Mouse (Mus musculus) gonadal fat pad, adult 2 months (tissue): ENCODE measurements around the gene Tctex1d1. TPM values are rescaled to one million over a fixed set of nuclear protein-coding genes. Genes with fewer than 3 reads are reported as not detected.

Experiments used
- DNase-seq: peaks from one replicate; pipeline ENCODE4 v3.0.0-alpha.2; 2012; ENCODE audit warnings: low read depth
- polyA plus RNA-seq: library from polyadenylated mRNA; depleted of rRNA; stranded (reverse); fragments of >200 nt; gene quantifications from 2 replicates; pipeline ENCODE4 v1.2.3, GENCODE M21; 2012; rRNA removed

The Tctex1d1 gene
- polyA plus RNA-seq: 1.7 and 3.1 TPM in 2 replicates

GRCm38 (mm10) chr4:102978440-102978839 is at the start of gene Tctex1d1:
TSS of gene Tctex1d1 (plus strand) at chr4:102978606.
- DNase-seq: no peak

DNA sequence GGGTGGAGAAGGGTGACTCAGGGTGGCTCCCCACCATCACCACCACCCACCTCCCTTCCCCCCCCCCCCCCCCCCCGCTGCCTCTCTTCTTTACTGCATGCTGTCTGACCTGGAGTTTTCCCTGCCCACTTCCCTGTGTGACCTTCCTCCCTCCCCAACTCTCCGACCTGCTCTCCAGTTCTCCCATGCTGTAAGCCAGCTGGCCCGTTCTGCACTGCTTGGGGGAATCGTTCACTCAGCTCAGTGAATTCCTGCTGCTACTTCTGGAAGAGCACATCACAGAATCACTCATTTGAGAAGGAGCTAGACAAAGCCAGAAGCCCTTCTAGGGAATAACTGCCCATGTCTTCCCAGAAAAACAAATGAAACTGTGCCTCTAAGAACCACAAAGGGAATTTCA is 48.9 kb upstream of the Tctex1d1 start:
- DNase-seq: no peak

DNA sequence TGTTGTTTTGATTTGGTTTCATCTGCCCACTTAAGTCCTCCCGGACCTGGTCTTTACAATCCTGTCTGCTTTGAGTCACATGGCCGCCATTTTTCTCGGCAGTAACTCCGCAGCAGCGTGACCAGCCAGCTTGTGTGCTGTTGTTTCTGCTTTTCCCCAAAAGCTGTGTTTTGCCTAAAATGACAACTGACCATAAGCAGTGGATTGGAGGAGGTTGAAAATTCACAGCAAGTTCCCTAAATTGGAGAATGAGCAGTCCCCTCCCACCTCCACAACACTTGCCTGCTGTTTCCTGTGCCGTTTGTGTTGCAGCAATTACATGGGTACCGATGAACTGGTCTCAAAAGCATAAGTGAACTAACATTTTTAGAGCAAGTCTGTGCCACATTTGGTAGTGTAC is 47.7 kb upstream of the Tctex1d1 start:
- DNase-seq: no peak

DNA sequence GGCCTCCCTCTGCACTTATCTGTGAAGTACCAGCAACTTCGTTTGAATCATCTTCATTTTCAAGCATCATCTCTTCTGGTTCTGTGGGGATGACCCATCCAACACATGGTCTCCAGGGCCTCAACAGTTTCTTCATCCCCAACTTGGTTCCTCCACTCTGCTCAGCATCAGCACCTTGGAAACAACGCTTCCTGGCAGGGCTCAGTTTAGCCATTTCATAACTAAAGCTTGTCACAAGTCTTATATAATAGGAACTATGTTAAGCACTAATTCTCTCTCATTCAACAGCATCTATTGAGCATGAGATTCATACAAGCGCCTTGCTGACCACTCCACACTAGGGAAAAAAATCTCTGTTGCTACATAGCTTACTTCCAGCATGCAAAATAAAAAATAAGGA is 38.1 kb upstream of the Tctex1d1 start:
- DNase-seq: no peak

- DNase-seq: no peak
These were observed 37.7 kb upstream of the Tctex1d1 start for GRCm38 (mm10) chr4:102940738-102941137.

DNA sequence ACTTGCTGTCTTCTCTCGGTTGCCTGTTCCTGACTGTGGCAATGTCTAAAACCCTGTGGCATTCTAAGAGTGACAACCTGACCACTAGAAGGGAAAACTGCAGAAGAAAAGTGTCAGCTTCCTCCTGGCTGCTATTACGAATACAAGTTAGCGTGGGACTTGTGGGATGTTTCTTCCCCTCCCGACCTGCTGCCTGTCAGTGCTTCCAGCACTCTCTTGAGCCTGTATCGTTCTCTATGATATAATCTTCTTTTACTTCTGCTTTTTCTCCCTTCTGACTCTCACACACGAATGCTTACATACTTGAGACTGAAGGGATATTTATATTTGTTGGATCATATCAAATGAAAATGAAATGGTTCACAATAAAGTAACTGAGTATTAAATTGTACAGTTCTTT is 34.1 kb upstream of the Tctex1d1 start:
- no peak for DNase-seq

GRCm38 (mm10) chr4:102952476-102952875 is 25.9 kb upstream of the Tctex1d1 start:
- DNase-seq: no peak

- no peak for DNase-seq
These were observed 23.0 kb upstream of the Tctex1d1 start for GRCm38 (mm10) chr4:102955294-102955956.

DNA sequence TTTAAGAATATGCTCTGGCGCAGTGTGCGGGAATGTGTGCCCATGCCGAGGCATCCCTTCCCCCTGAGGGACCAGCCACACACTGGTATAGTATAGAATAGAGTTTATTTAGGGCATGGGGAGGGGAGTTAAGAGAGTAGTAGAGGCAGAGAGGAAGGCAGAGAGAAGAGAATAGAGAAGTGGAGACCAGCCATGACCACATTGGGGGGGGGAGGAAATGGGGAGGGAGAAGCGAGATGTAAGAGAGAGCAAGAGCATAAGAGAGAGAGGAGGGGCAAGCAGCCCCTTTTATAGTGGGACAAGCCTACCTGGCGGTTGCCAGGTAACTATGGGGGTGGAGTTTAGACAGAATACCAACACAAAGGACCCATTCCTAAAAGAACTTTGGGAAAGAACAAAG is 19.0 kb upstream of the Tctex1d1 start:
- no peak for DNase-seq

DNA sequence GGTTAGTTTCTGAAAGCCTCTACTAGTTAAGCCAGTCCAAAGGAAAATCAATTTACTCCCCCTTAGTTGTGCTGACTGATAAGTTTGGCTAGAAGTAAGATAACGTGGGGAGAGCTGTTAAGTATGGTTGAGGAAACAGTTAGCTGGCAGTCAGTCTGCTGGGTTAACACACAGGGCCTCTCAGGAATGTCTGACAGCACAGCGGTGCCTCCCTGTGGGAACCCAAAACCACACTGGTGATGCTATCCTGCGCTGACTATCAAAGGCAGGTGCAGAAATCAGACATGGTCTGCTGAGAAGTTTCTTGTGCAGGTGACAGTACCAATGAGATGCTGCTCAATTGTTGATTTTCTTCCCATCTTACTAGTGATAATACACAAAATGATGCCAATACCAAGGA is 14.2 kb upstream of the Tctex1d1 start:
- DNase-seq: no peak

- no peak for DNase-seq
These were observed 10.6 kb upstream of the Tctex1d1 start for GRCm38 (mm10) chr4:102967811-102968210.

DNA sequence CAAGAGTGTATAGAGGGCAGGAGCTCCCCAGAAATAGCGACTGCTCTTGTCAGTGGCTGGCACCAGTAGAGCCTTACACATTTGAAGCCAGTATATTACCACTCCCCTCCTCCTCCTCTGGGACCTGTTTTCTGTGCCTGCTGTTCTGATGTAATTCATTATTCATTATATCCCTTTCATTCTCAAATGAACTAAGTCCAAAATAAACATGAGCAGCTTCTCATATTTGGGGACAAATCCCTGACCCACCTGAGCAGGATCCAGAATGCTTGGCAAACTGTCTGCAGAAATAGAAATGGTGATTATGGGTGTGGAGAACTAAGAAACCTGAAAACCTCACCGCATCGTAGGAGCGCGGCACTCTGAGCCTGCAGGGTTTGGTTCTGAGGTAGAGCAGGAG is 8.8 kb upstream of the Tctex1d1 start:
- no peak for DNase-seq

DNA sequence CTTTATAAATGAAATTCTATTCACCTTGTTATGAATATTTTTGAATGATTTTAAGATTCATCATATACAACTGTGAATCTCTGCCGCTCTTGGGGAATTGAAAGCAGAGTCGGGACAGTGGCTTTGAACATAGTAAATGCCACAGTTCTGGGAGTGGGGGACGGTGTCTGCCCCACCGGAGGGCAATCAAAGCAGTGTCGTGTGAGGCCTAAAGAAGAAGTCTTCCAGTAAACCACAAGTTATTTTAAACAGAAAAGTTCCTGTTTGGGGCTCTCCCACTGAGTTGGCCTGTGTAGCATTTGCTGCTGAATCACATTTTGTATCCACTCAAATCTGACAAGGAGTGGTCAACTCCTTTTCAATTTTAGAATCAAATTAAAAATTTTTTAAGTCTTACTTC is 7.2 kb upstream of the Tctex1d1 start:
- no peak for DNase-seq

- no peak for DNase-seq
These were observed 6.3 kb upstream of the Tctex1d1 start for GRCm38 (mm10) chr4:102972071-102972470.

DNA sequence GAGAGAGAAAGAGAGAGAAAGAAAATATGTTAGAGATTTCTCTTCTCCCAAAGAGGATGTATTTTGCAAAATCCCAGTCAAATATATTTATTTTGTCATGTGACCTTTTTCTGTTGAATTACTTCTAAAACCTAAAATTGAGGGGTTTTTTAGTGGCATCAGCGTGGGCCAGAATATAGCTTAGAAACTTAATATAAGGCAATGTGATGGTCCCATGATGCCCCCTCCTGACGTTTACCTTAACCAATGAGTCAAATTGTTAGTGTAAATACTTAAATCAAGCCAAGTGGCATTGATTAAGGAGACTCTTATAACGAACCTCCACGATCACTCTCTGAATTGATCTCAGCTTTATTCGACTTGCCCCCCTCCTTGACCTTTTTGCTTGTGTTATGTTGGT is 4.2 kb upstream of the Tctex1d1 start:
- DNase-seq: no peak

DNA sequence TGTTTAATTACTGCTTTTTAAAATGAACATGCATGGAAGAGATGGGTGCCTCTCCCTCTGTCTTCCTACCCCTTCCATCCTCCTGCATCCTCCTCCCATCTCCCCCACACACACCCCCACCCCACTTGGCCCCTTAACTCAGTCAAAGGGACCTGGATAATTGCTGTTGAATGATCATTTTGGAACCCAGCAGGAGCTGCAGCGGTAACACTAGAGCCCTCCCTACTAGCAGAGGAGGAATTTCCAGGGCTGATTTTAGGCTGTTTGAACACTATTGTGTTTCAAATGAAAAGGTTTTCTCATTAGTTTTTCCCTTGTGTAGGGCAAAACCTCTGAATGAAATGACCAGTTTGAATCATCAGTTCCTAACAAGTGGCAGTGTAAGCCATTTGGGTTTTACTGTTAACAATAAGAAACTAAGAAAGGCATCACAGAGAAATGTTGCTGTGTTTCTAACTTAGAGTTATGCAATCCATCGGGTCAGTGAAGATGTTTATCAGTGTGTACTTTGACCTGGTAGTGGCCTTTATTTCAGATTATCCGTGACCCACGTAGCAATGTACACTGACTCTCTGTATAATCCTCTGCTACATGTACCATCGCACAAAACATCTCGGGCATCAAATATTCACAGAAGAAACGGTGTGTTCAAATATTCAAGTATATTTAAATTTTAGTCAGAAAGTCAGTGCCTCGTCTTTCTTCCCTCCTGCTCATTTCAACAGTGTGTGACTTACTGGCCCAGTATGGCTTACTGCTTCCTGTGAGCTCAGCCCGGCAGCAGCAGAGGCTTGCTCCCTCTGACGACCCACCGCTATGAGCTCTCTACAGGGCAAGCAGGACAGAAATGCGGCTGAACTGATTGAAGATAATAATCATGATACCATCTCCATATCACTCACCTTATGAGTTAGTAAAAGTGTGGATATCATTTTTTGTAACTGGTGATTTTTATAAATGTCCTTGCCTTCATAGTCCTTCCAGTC is 1.8 kb upstream of the Tctex1d1 start:
- no peak for DNase-seq

DNA sequence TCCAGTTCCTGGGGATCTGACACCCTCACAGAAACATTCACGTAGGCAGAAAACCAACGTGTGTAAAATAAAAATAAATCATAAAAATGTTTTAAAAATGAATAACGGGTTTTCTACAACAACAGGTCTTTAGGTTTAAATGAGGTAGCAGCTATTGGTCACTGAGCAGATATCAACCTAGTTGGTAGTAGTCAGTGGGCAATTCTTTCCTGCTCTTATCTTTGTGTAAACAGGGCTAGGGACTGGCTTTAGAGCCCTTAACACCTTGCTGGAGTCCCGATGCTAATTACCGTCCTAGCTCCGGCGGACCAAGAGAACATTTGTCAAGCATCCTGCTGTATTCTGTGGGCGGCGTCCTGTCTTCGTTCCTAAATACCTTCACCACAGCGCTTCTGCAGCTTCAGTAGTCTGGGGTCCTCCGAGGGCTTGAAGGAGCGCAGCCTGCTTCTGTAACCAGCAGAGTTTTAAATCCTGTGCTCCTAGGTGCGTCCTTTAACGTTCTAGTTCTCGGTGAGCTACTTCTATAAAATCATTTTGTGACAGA is 556 bp upstream of the Tctex1d1 start:
- DNase-seq: no peak

GRCm38 (mm10) chr4:102979385-102979784 is 979 bp downstream of the Tctex1d1 start:
- DNase-seq: no peak

DNA sequence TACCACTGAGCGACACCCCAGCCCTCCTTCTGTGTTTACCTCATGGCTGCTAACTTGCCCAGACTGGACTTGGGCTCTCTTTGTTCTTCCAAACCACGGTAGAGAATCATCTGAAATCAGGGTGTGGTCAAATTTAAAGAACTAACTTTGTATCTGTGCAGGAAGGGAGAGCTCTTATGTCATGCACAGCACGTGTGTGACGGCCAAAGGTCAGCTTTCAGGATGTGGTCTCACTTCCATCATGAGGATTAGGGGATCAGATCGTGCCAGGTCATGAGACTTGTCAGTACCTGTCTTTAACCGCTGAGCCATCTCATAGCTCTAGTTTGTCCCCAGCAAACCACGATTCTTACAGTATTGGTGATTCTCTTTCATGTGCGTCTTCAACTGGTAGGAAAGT is 3.3 kb downstream of the Tctex1d1 start:
- no peak for DNase-seq

GRCm38 (mm10) chr4:102986173-102986572 is 7.8 kb downstream of the Tctex1d1 start:
- DNase-seq: no peak

DNA sequence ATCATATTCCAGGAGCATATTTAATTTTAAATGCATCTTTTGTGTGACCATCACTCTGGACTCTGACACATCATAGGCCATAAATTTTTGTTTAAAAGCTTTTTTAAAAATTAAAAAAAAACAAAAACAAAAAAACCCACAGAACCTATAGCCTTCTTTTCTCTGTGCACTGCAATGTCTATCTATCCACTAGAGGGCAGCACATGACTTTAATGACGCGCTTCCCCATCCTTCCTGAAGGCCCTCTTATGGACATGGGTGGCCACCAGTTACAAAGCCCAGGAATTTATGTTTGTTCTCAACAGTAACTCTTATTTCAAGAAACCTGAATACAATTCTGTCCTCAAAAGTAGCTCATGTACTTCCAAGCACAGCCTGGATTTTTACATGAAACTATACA is 8.5 kb downstream of the Tctex1d1 start:
- no peak for DNase-seq

DNA sequence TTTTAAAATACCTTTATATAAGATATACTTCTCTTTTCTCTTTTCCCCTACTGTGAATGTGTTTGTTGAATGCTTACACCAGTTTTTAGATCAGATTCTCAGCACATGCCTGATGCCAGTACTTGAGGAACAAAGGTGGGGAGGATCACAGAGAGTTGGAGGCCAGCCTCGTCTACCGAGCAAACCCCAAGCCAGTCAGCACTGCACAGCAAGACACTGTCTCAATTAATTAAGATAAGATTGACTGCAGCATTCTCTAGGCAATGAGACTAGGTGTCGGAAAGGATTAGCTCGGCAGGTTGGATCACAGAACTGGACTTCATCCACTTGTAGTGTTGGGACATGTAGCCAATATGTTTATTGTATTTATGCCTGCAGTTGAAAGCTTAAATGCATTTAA is 8.9 kb downstream of the Tctex1d1 start:
- DNase-seq: no peak

GRCm38 (mm10) chr4:102987756-102988155 is 9.3 kb downstream of the Tctex1d1 start:
- no peak for DNase-seq
